Mouse (Mus musculus) CH12.LX (cell line): ENCODE data around the gene Rsph9. TPM values are rescaled to one million over a fixed set of nuclear protein-coding genes. Genes with fewer than 3 reads are reported as not detected.

Experiments used
- DNase-seq: peaks from one replicate; pipeline ENCODE4 v3.0.0-alpha.2; 2013; ENCODE audit errors: extremely low read depth
- H3K27ac ChIP-seq: 2 replicates; pipeline ENCODE4 v1.5.1; 2012; ENCODE audit warnings: low read depth, mild to moderate bottlenecking, control low read depth, moderate library complexity; ENCODE audit not compliant: insufficient read depth
- H3K27me3 ChIP-seq: replicated peaks from 2 replicates; pipeline ENCODE3; 2012; ENCODE audit warnings: inconsistent platforms
- H3K36me3 ChIP-seq, 2 experiments: replicated peaks in 1 of 2; 2 replicates each; pipeline versions ENCODE3 to v1.6.1; 2012; ENCODE audit warnings: inconsistent platforms in 1 of 2, low read length in 1 of 2, mild to moderate bottlenecking in 1 of 2, mixed read lengths in 1 of 2, moderate library complexity in 1 of 2; ENCODE audit not compliant: control insufficient read depth in 1 of 2, insufficient read depth in 1 of 2
- H3K4me1 ChIP-seq, 2 experiments: 2 replicates each; pipeline ENCODE4 v1.6.1; 2012; ENCODE audit warnings: inconsistent platforms in 1 of 2, moderate library complexity in 1 of 2; ENCODE audit not compliant: insufficient read depth in 2 of 2, control insufficient read depth in 1 of 2
- H3K4me2 ChIP-seq: 2 replicates; pipeline ENCODE4 v1.6.1; 2012; ENCODE audit warnings: low read depth, mild to moderate bottlenecking, control low read depth; ENCODE audit not compliant: poor library complexity, insufficient read depth, severe bottlenecking
- H3K4me3 ChIP-seq, 3 experiments: fragments of 150-350 bp in 1 of 3; sonication (generic) in 1 of 3; replicated peaks in 1 of 3; 2 replicates each; pipeline versions ENCODE3 to v1.5.1; 2011 to 2012; ENCODE audit warnings: low read depth in 2 of 3, low read length in 2 of 3, mild to moderate bottlenecking in 2 of 3, moderate library complexity in 2 of 3, control low read depth in 1 of 3, improper control_type of control experiment in 1 of 3, inconsistent platforms in 1 of 3, mixed read lengths in 1 of 3; ENCODE audit not compliant: poor library complexity in 1 of 3
- H3K79me2 ChIP-seq: replicated peaks from 2 replicates; pipeline ENCODE4 v1.6.1; 2012; ENCODE audit warnings: mild to moderate bottlenecking, moderate library complexity; ENCODE audit not compliant: control insufficient read depth, poor library complexity, insufficient read depth, severe bottlenecking; ENCODE audit errors: extremely low read depth
- H3K9ac ChIP-seq: 2 replicates; pipeline ENCODE4 v1.6.1; 2012; ENCODE audit warnings: low read depth, mild to moderate bottlenecking, control low read depth, moderate library complexity; ENCODE audit not compliant: insufficient read depth
- H3K9me3 ChIP-seq: replicated peaks from 2 replicates; pipeline ENCODE3; 2012; ENCODE audit warnings: low read length, inconsistent platforms, mixed read lengths
- BHLHE40 ChIP-seq: IDR thresholded peaks from 2 replicates; pipeline ENCODE4 v1.6.1; 2011; ENCODE audit warnings: mild to moderate bottlenecking, low read depth, low read length, improper control_type of control experiment
- CHD1 ChIP-seq: IDR thresholded peaks from 2 replicates; pipeline ENCODE4 v1.6.1; 2012; ENCODE audit warnings: low read depth, low read length, improper control_type of control experiment, inconsistent platforms
- CHD2 ChIP-seq: IDR thresholded peaks from 2 replicates; pipeline ENCODE4 v1.6.1; 2011; ENCODE audit warnings: low read length, improper control_type of control experiment
- E2F4 ChIP-seq: IDR thresholded peaks from 2 replicates; pipeline ENCODE4 v1.6.1; 2011; ENCODE audit warnings: low read depth, low read length, improper control_type of control experiment; ENCODE audit not compliant: insufficient replicate concordance
- ELF1 ChIP-seq: IDR thresholded peaks from 2 replicates; pipeline ENCODE4 v1.6.1; 2014; ENCODE audit warnings: low read depth, mild to moderate bottlenecking, inconsistent platforms, low read length, improper control_type of control experiment
- EP300 ChIP-seq: IDR thresholded peaks from 2 replicates; pipeline ENCODE4 v1.6.1; 2011; ENCODE audit warnings: low read length, improper control_type of control experiment
- ETS1 ChIP-seq: conservative IDR thresholded peaks from 2 replicates; pipeline ENCODE4 v1.6.1; 2012; ENCODE audit warnings: low read depth, mild to moderate bottlenecking, inconsistent platforms, low read length, improper control_type of control experiment, moderate library complexity
- GABPA ChIP-seq: IDR thresholded peaks from 2 replicates; pipeline ENCODE4 v1.6.1; 2012; ENCODE audit warnings: low read depth, low read length, improper control_type of control experiment, inconsistent platforms; ENCODE audit not compliant: insufficient replicate concordance
- HCFC1 ChIP-seq: IDR thresholded peaks from 2 replicates; pipeline ENCODE4 v1.6.1; 2012; ENCODE audit warnings: low read depth, mild to moderate bottlenecking, inconsistent platforms, low read length, improper control_type of control experiment
- IRF4 ChIP-seq: IDR thresholded peaks from 2 replicates; pipeline ENCODE4 v1.6.1; 2014; ENCODE audit warnings: low read depth, mild to moderate bottlenecking, inconsistent platforms, low read length, improper control_type of control experiment
- JUN ChIP-seq: IDR thresholded peaks from 2 replicates; pipeline ENCODE4 v1.6.1; 2011; ENCODE audit warnings: low read depth, mild to moderate bottlenecking, low read length, improper control_type of control experiment, moderate library complexity; ENCODE audit not compliant: insufficient read depth
- JUND ChIP-seq: conservative IDR thresholded peaks from 2 replicates; pipeline ENCODE4 v1.6.1; 2011; ENCODE audit warnings: low read depth, low read length, improper control_type of control experiment
- MAFK ChIP-seq: IDR thresholded peaks from 2 replicates; pipeline ENCODE4 v1.6.1; 2011; ENCODE audit warnings: low read length, improper control_type of control experiment; ENCODE audit not compliant: insufficient replicate concordance
- MAX ChIP-seq: IDR thresholded peaks from 2 replicates; pipeline ENCODE4 v1.6.1; 2011; ENCODE audit warnings: low read length, improper control_type of control experiment
- MAZ ChIP-seq: IDR thresholded peaks from 2 replicates; pipeline ENCODE4 v1.6.1; 2012; ENCODE audit warnings: low read depth, mild to moderate bottlenecking, inconsistent platforms, low read length, improper control_type of control experiment, moderate library complexity
- MEF2A ChIP-seq: IDR thresholded peaks from 2 replicates; pipeline ENCODE4 v1.6.1; 2014; ENCODE audit warnings: low read depth, mild to moderate bottlenecking, inconsistent platforms, low read length, improper control_type of control experiment, borderline replicate concordance
- MXI1 ChIP-seq: IDR thresholded peaks from 2 replicates; pipeline ENCODE4 v1.6.1; 2011; ENCODE audit warnings: mild to moderate bottlenecking, low read depth, low read length, improper control_type of control experiment
- MYC ChIP-seq: IDR thresholded peaks from 2 replicates; pipeline ENCODE4 v1.6.1; 2011; ENCODE audit warnings: low read depth, mild to moderate bottlenecking, improper control_type of control experiment, low read length
- NELFE ChIP-seq: IDR thresholded peaks from 2 replicates; pipeline ENCODE4 v1.6.1; 2011; ENCODE audit warnings: low read depth, low read length, improper control_type of control experiment
- PAX5 ChIP-seq: IDR thresholded peaks from 2 replicates; pipeline ENCODE4 v1.6.1; 2012; ENCODE audit warnings: low read length, inconsistent platforms, mixed read lengths
- POLR2A ChIP-seq: IDR thresholded peaks from 2 replicates; pipeline ENCODE4 v1.6.1; 2011; ENCODE audit warnings: low read depth, mild to moderate bottlenecking, improper control_type of control experiment, low read length
- POLR2AphosphoS2 ChIP-seq: IDR thresholded peaks from 2 replicates; pipeline ENCODE4 v1.6.1; 2011; ENCODE audit warnings: low read depth, low read length, improper control_type of control experiment
- SIN3A ChIP-seq: IDR thresholded peaks from 2 replicates; pipeline ENCODE4 v1.6.1; 2012; ENCODE audit warnings: low read length, improper control_type of control experiment, inconsistent platforms
- TBP ChIP-seq: conservative IDR thresholded peaks from 2 replicates; pipeline ENCODE4 v1.6.1; 2011; ENCODE audit warnings: low read depth, low read length, improper control_type of control experiment
- UBTF ChIP-seq: IDR thresholded peaks from 2 replicates; pipeline ENCODE4 v1.6.1; 2012; ENCODE audit warnings: low read depth, mild to moderate bottlenecking, inconsistent platforms, low read length, improper control_type of control experiment, moderate library complexity
- USF1 ChIP-seq: IDR thresholded peaks from 2 replicates; pipeline ENCODE4 v1.6.1; 2014; ENCODE audit warnings: low read depth, mild to moderate bottlenecking, inconsistent platforms, low read length, improper control_type of control experiment
- ZC3H11A ChIP-seq: IDR thresholded peaks from 2 replicates; pipeline ENCODE4 v1.6.1; 2012; ENCODE audit warnings: low read depth, mild to moderate bottlenecking, inconsistent platforms, low read length, improper control_type of control experiment
- ZKSCAN1 ChIP-seq: IDR thresholded peaks from 2 replicates; pipeline ENCODE4 v1.6.1; 2012; ENCODE audit warnings: low read depth, inconsistent platforms, low read length, improper control_type of control experiment, borderline replicate concordance
- ZMIZ1 ChIP-seq: IDR thresholded peaks from 2 replicates; pipeline ENCODE4 v1.6.1; 2012; ENCODE audit warnings: low read depth, mild to moderate bottlenecking, inconsistent platforms, low read length, improper control_type of control experiment
- ZNF384 ChIP-seq: IDR thresholded peaks from 2 replicates; pipeline ENCODE4 v1.6.1; 2012; ENCODE audit warnings: low read depth, low read length, improper control_type of control experiment, inconsistent platforms
- dilution Hi-C: fragments of 300-500 bp; cut with MboI; formaldehyde crosslinking; loops from 2 replicates; pipeline ENCODE4 v1.14.3; 2020; ENCODE audit warnings: low sequenced_read_pairs; ENCODE audit not compliant: extremely low pct_unique_long_range_greater_than_20kb, extremely low pct_ligation_motif_present
- in situ Hi-C: fragments of 300-500 bp; cut with MboI; formaldehyde crosslinking; loops from 3 replicates; pipeline ENCODE4 v1.14.3; 2019; ENCODE audit warnings: low sequenced_read_pairs, low pct_ligation_motif_present, low pct_unique_long_range_greater_than_20kb, mixed read lengths
- polyA plus RNA-seq: library from polyadenylated mRNA; unstranded; fragments of >175 nt; gene quantifications from 2 replicates; pipeline ENCODE4 v1.2.1, GENCODE M21; 2012; ENCODE audit warnings: low read depth; ENCODE audit not compliant: insufficient read length
- total RNA-seq, 2 experiments: library from RNA; depleted of rRNA; stranded (reverse); fragments of 300-350 nt in 1 of 2; fragments of >200 nt in 1 of 2; gene quantifications; 2 replicates each; pipeline ENCODE4 v1.2.3; 2012 to 2014

Rsph9 gene
- total and polyA plus RNA-seq, 3 experiments, result 0.61 to 1.1 TPM; not detected in 1

- Histone ChIP-seq H3K4me1 (peaks cover 3 to 25% of the 10 kb centered on the region in 2 experiments; a peak in 3 of 4 replicates), H3K27ac (no peak overlapping the region), H3K79me2 (peaks cover 16% of the 10 kb centered on the region), H3K36me3 (peaks cover 3 to 7% of the 10 kb centered on the region in 2 experiments), H3K27me3 (no peaks in the 10 kb centered on the region), H3K9me3 (no peaks in the 10 kb centered on the region), H3K4me3 (no peak overlapping the region), H3K9ac (no peak overlapping the region), H3K4me2 (no peak overlapping the region)
- TF ChIP-seq CHD2 (no peak), ZKSCAN1 (no peak), UBTF (no peak)
- in situ Hi-C loops, result no loop called here
- DNase-seq, result no peak
- dilution Hi-C loops, result no loop called here
Observed at GRCm38 (mm10) chr17:46154336-46154735, 10.3 kb upstream of the Rsph9 start.

- Histone ChIP-seq H3K4me1 (peaks cover 0 to 21% of the 10 kb centered on the region in 2 experiments; a peak in 2 of 4 replicates), H3K36me3 (peaks cover 11 to 18% of the 10 kb centered on the region in 2 experiments), H3K9me3 (no peaks in the 10 kb centered on the region), H3K9ac (peak within 1 kb of the TSS; percentile 85), H3K79me2 (peaks cover 16% of the 10 kb centered on the region), H3K4me2 (peak within 1 kb of the TSS; percentile 86), H3K4me3 (peak within 1 kb of the TSS; percentile 66 to 99 (median 94)), H3K27me3 (no peaks in the 10 kb centered on the region), H3K27ac (peak within 1 kb of the TSS; percentile 52; the same call in 1 of the 2 replicates)
- in situ Hi-C loops, result no loop called here
- dilution Hi-C loops, result no loop called here
- peak; percentile 98 for DNase-seq
- TF ChIP-seq ZNF384 (peak; percentile 98), CHD1 (peak; percentile 56; the same call in 1 of the 2 replicates), POLR2AphosphoS2 (peak; percentile 96), HCFC1 (peak; percentile 75), ELF1 (peak; percentile 97), MAX (0 out of 2 replicates have a peak, but pooled peaks have one; percentile 16), IRF4 (0 out of 2 replicates have a peak, but pooled peaks have one; percentile 10), MAFK (no peak), E2F4 (no peak), POLR2A (peak; percentile 100), JUN (no peak), PAX5 (no peak), TBP (peak; percentile 98), USF1 (no peak), SIN3A (peak; percentile 94), MYC (no peak), MAZ (0 out of 2 replicates have a peak, but pooled peaks have one; percentile 7), ZMIZ1 (peak; percentile 97), EP300 (no peak), JUND (no peak), MXI1 (peak; percentile 76; the same call in 1 of the 2 replicates), ETS1 (peak; percentile 30; the same call in 1 of the 2 replicates), BHLHE40 (no peak), ZC3H11A (no peak), ZKSCAN1 (no peak), MEF2A (peak; percentile 70), NELFE (peak; percentile 99), GABPA (no peak)
Observed at GRCm38 (mm10) chr17:46152847-46153782, 9.1 kb upstream of the Rsph9 start, which contains the start of gene Mad2l1bp. TSS of gene Mad2l1bp (minus strand) at chr17:46153553.
